Mouse (Mus musculus): ENCODE results near the gene Dcaf12l1.
"Not testable (repeated sequence)": the region's sequence is repeated elsewhere in the genome, so short reads cannot be mapped to it uniquely, and the experiment has no call there.

Gene Dcaf12l1

DNA sequence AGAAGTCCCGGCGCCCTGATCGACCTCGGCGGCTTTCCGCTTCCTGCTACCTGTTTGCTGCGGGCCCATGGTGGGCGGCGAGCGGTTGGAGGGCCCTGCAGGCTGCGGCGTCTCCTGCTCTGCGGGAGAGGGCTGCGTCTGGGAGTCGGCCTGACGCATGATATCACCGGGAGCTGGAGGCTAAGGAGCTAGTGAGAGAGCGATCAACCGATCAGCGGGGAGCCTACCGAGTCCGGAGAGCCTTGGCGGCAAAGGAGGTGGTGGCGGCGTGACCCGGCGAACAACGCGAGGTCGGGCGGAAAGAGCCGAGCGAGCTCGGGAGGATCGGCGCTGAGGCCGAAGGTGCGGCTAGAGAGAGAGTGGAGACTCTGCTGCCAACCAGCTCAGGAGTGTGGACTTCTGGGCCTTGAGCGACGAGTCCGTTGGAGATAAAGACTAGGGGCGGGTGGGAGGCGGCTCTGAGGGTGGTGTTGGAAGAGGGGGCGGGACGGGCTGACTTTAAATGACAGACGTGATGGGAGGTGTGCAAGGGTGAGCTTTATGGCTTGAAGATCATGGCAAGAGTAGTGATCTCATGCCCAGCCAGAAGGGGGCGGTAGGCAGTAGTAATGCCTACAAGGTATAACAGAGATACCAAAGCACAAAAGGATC lies at the start of gene Dcaf12l1:
Dcaf12l1 (minus strand) TSS at position 437 of the 651 bp plus-strand sequence.
- no peak for DNase-seq (ENCODE audit: low read depth in 1 of 2, low spot score in 2 of 2)

DNA sequence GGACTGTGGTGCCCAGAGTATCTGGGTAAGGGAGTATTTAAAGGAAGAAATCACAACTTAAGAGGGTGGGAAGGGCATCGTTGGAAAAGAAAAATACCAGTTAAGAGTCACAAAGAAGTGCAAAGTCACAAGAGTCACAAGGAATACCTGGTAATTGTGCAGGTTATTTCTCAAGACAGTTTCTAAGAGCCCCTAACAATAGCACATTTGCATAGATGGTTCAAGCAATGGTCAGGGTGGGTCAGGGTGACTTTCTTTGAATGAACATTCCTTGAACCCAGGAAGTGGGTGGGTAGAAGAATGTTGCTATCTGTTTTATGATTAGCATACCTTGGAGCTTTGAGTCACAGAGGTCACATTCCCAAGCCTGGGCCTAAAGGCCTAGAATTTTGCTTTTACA lies 19.4 kb upstream of the Dcaf12l1 start:
- DNase-seq (ENCODE audit: low read depth in 1 of 2, low spot score in 2 of 2), result not testable (repeated sequence)

DNA sequence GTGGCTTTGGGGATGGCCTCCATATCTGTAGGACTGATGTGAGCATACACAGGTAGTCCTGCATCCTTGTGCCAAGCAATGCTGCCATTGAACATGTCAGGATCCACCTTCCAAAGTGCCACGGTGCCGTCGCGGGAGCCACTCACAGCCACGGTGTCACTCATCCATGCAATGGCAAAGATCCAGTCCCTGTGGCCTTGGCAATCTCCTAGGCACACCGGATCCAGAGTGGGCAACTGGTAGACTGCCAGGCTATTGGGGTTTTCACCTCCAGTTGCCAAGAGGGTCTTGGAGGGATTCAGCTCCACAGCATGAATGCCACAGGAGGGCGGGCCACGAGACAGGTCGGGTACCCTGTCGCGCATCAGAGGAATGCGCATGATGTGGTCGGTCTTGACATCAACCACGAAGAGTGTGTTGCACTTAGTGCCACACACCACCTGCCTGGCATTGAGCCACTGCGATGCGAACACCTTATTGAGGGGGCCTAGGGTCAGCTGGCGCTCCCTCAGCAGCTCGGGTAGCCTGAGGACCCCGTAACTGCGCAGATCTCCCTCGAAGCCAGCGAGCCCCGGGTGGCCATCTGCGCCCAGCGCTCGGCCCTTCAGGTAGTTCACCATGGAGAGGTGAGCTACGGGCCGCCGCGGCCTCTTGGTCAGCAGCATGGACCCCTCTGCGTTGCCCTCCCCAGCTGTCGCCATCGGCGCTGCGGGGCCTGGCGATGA lies 799 bp downstream of the Dcaf12l1 start:
- DNase-seq (ENCODE audit: low read depth in 1 of 2, low spot score in 2 of 2), result no peak
